Mouse (Mus musculus) heart, postnatal 36 days (tissue): Measurements from ENCODE around the gene Letm1. TPM values are rescaled to one million over a fixed set of nuclear protein-coding genes. Genes with fewer than 3 reads are reported as not detected.

Experiments
- DNase-seq, 2 experiments: peaks; one replicate each; pipeline ENCODE4 v3.0.0; 2021 to 2022
- intact Hi-C: fragments of 180-260 bp; cut with DNase I; formaldehyde crosslinking; loops from one replicate; pipeline ENCODE4 v1.15.1; 2025
- total RNA-seq, 2 experiments: library from RNA; stranded (reverse); gene quantifications; 2 replicates each; pipeline ENCODE4 v1.2.3; 2021

The Letm1 gene
- total RNA-seq, 2 experiments from 2014 or later: 134 to 161 TPM

DNA sequence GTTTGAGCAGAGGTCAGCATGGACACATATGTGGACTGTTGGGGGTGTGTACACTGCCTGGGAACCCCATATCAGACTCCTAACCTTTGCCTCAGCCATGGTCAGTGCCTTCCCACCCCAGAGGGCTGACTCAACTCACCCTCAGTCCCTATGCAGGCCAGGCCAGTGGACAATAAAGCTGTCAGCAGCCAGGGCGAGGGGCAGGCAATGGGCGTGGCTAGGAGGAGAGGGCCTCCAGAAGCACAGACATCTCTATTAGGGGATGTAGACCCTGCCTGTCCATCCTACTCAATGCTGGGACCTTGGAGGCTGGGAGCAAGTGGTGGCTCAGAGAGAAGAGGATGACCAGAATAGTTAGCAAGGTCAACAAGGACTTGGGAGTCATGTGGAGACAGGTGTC, 67.4 kb downstream of the Letm1 start:
- intact Hi-C loops: no loop called here
- DNase-seq: no peak

DNA sequence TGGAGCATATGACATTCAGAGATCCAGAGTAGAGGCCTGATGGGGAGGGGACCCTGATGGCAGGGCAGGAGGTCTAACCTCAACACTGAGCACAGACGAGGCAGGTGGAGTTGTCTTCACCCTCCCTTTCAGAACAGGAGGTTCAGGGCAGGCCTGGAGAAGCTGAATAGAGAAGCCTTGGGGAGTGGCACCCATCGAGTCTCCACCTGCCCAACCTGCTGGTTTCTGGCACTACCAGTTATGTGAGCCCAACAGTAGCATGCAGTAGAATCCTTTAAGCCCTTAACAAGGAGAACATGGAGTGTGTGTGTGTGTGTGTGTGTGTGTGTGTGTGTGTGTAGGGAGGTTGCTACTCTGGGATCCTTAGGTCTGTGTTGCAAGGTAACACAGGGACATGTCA, 70.1 kb downstream of the Letm1 start:
- intact Hi-C loops: no loop called here
- no peak for DNase-seq

DNA sequence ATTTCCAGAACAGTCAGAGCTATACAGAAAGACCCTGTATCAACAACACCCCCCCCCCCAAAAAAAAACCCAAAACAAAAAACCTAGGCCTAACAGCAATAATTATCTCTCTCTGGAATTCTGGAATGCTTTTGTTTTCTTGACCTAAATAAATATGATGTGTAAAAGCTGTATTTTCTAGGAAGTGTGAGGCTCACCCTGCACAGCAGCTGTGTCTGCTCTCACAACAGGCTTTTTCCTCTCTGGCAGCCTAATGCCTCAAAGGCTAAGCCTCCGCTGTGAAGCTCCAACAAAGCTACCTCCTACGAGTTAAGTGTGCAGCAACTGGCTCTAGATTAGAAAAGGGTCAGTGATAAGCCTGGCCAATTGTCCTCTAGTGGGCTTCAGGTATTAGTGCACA, 73.6 kb downstream of the Letm1 start:
- intact Hi-C loops: no loop called here
- no peak for DNase-seq

DNA sequence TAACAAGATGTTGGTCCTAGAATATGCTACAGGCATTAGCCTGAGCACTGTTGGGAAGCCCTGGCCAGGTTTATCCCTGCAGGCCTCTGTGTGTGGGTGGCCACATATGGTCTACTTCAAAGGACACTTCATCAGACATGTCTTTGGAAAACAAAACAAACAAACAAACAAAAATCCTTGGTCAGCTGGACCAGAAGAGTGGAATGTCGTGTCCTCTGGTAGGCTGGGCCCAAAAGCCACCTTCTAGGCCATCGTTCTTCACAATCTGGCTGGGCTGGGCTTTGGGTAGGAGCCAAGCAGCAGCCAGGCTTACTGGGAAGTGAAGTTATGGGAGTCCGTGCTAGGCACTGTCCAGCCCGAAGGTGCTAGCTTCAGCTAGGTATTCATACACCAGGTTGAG, 75.5 kb downstream of the Letm1 start:
- intact Hi-C loops: no loop called here
- DNase-seq: no peak

DNA sequence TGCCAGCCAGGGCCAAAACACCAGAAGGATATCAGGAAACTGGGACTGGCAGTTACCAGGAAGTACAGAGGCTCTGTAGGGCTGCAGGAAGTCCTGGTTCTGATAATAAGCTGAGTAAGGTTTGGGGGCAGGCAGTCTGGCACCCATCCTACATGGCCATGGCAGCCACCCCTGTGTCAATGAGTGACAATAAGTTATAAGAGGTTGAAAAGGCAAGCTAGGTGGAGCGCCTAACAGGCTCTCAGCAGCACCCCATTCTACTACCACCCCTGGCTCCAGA, 76.3 kb downstream of the Letm1 start:
- intact Hi-C loops: no loop called here
- no peak for DNase-seq

DNA sequence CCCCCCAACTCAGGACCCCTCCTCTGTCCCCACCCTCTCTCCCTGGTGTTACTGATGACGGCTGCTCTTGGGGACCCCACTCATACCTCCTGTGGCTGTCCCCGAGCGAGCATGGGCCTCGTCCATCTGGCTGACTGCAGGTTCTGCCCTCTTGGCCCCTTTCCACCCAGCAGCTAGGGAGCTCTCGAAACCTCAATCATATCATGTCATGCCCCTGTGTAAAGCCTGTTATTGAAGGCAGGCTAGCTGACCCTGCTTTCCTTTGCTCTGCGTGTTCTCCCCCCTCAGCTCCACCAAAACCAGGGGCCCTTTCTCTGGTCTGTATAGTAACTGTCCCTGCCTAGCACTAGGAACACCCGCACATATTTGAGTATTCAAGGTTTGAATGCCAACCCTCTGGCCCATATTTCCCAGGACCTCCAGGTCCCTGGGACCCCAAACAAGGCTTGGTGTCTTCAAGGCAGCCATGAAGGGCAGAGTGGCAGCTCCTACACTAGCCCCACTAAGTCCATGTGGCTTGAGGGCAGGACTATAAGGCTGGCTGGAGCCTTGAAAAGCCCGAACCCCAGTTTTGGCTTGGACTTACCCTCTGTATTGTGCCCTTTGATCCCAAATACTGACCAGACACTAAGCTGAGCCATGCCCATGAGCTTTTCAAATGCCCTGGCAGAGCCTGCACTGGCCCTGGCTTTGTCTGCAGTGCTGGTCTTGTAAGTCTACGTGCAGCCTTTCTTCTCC, 76.8 kb downstream of the Letm1 start:
- no peak for DNase-seq
- intact Hi-C loops: no loop called here

DNA sequence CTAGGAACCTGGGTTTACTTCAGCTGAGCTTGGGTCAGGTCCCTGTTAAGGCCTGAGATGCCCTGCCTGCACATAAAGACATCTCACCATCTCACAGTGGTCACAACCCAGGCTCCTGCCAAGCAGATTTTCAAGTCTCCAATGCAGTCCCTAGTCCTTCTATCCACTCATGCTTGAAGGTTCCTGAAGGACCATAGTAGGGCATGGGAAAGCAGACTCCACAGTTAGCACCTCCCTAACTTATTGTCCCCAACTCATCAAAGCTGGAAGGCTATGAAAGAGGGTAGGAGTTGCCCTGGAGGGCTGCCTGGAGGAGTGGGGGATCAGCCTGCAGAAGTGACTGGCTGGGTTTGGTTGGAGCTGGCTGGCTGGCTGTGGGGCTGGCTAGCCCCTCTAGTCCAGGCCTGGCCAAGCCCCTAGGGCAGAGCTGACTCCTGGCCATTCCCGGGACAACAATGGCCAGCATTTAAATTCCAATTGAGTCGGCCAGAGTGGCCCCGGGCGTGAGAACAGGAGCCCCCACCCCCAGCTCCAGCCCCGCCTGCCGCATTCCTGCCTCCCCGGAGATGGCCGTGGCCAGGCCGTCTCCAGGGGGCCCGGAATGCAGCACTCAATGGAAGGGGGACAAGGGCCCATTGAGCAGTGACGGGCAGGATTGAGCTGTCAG, 77.5 kb downstream of the Letm1 start:
- intact Hi-C loops: no loop called here
- no peak for DNase-seq

DNA sequence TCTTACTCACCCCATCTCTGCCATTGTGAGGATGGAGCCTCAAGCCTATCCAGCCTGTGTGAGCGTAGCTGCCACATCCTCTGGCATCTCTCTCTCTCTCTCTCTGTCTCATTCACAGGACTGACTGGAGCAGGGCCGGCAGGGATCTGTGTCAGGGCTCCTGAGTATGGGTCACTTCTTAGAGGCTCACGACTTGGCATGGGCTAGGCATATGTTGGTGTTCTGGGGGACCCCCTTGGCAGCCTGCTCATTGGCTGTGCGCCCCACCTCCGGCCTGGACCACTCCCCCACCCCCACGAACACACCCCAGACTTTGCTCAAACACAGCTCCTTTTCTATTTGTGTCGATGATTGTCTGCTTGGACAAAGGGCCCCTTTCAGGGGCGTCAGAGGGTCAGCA, 78.6 kb downstream of the Letm1 start:
- intact Hi-C loops: no loop called here
- DNase-seq: no peak

DNA sequence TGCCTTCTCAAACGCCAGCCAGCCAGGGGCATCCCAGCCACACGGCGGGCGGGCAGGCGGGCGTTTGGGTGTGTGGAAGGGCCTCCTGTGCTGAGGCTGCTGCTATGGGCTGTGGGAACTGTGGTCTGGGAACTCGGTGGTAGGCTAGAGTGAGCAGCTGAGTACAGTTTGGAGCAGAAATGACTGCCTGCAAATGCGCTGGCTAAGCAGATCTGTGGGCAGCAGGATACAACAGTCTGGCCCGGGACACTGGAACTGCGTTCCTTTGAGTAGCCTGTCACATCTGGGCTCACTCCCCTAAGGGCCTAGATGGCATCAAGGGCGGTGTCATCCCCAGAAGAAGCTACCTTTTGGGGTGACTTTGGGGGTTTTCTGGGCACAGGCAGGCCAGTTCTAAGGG, 80.8 kb downstream of the Letm1 start:
- DNase-seq: no peak
- intact Hi-C loops: no loop called here

DNA sequence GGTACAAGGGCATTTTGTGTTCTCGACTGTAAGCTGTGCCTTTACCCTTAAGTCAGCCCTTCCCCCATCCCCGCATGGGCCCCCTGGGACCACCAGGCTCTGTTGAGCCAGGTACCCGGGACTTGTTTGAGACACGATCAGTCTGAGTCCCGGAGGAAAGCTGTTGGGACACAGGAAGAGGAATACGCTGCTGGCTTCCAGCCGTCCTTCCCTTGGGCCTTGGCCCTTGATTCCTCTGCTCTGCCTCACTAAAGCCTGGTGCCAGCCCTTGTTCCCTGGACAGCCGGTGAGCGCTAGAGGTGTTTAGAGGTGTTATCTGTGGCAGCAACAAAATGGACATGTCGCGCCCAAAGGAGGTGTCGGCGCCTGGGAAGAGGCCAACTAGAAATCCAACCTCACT, 82.6 kb downstream of the Letm1 start:
- intact Hi-C loops: no loop called here
- DNase-seq: no peak

DNA sequence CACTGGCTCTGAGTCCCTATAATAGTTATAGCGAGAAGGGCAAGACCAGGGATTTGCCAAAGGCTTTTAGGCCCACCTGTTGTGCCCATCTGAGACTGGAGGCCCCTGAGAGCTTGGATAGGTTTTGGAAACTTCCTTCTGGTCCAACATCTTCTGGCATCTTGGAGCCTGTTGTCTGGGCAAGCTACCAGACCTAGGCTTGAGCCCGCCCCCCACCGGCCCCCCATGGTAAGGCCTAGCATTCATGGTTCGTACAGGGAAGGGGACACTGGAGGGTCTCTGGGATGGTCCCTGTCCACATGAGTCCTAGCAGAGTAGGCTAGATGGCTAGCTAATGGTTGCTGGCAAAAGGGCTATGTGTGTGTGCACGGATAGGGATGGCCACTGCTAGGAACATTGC, 83.9 kb downstream of the Letm1 start:
- intact Hi-C loops: no loop called here
- no peak for DNase-seq

DNA sequence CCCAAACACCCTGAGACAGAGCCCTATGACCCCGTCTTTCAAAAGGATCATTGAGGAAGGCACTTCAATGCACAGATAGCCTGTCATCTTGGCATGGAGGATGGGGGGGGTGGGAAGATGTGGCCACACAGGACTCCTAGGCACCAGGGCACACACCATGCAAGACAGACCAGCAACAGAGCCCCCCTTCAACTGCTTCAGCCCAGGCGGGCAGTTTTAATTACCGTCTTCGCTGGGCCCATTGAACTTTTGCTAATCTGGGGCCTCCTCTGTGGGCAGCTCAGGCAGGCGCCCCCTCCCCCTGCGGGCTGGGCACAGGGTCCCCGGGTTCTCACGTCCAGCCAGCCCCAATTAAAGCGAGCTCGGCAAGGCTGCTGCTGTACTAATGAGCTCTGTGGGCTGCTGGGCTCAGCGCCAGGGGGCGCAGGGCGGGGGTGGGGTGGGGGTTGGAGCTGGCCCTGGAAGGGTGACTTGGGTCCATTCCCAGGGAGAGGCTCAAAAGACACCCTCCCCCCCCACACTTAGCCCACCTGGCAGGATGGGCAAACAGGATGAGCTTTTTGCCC, 84.6 kb downstream of the Letm1 start:
- intact Hi-C loops: no loop called here
- DNase-seq: no peak

DNA sequence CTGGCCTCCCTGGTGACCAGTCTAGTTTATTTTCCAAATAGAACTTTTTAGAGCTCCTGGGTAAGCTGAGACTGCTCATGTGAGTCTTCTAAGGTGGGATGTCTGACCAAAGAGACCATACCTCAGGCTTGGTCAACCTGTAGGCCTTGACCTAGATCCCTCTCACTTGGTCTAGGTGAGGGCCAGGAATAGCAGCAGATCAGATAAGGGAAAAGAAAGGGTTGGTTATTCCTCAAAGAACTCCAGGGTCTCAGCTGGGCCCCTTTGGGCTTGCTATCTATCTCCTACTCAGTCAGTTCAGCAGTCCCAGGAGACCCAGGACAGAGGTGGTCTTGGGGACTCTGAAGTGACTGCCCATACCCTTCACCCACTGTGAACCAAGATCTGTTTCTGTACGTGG, 85.1 kb downstream of the Letm1 start:
- no peak for DNase-seq
- intact Hi-C loops: no loop called here

DNA sequence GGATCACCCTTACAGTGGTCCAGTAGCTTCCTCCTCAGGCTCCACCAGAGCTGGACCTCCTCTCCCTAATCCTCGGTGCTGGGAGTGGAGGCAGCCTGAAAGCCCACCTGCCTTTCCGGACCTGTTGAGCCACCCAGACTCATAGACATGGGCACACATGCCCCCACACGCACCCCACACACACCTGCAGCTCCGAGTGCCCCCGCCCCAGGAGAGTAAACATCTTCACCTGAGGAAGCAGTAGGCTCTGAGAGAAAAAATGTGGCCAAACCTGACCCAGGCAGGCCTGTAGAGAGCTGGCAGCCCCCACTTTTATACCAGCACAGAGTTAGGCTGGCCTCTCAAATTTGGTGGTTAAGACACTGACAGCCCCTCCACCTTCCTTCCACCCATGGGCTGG, 86.2 kb downstream of the Letm1 start:
- no peak for DNase-seq
- intact Hi-C loops: no loop called here

DNA sequence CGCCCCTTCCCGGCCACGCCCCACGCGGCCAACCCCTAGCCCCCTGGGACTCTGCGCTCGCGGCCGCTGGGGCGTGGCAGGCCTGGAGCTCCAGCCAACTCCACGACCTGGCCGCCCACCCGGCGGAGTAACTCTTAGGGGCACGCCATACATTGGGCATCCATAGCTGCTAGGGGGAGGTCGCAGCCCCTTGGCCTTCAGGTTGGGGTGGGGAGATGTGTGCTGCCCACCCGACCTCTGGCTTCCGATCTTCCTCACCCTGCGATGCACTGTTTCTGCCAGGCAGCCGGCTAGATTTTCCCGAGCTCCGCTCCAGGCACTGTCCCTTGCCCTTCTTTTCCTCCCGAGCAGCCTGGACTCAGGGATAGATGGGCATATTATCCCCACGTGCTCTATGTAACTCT, 86.9 kb downstream of the Letm1 start:
- no peak for DNase-seq
- intact Hi-C loops: no loop called here

DNA sequence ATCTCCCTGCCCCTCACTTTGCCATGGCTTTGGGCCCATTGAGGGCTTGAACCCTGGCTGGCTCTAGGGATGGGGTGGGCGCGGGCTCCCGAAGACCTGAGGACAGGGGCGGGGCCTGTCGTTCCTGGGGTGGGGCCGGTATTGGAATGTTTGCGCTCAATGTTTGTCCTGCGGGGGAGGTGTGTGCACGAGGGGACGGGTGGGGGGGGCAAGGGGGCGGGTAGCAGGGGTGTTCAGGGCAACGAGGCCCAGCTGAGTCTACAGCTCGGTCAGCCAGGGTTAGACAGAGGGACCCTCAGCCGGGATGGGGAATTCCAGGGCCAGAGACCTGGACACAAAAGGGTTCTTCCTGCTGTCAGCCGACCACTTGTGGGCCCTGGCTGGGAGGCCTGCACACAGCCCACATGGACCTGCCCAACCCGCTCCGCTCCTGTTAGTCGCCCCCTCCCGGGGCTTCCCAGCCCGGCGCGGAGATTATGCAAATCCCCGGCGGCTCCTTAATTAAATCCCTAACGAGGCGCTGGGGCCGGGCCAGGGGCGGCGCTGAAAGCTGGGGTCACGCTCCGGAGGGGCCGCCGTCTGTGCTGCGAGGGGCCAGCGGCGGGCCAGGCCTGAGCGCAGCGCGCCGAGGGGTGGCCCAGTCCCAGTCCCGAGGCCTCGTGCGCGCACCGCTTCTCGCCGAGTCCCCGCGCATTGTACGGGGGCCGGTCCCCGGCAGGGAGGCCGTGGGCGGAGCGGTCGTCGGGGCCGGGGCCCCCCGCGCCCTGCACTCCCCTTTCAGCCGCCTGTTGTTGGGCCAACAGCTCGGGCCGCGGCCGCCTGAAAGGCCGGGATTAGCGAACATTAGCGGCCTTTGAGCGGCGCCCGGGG, 87.5 kb downstream of the Letm1 start:
- DNase-seq: peak; percentile 51 to 65
- intact Hi-C loops: no loop called here

DNA sequence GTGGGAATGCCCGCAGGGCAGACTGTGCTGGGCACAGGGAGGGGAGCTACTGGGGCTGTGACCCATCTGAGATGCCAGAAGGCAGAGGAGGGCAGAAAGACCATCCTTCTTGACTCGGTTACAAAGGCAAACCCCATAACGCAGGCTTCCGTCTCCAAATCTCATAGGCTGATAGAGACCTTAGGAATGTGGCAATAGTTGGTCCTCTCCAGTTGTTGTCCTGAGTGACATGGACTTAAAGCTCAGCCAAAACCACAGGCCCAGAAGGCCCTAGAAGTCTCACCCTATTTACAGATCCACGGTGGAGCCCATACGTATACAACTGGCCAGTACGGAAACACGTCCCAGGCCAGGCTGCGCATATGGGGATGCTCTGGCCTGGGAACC, 88.2 kb downstream of the Letm1 start:
- no peak for DNase-seq
- intact Hi-C loops: no loop called here

DNA sequence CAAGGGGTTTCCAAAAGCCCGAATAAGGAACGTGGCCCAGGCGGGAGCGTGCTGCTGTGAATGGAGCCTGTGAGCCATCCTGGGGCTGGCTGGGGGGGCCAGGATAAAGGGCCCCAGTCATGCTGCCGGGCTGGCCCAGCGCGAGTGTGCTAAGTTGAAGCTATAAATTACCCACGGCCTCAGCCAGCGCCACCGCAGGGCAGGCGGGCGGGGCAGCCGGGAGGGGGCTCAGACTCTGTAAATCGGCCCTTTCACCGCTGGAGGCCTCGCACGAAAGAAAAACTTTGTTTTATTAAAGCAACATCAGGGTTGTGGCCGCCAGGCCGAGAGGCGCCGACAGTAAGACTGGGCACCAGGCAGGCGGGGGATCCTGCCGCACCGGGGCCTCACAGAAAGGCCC, 90.2 kb downstream of the Letm1 start:
- no peak for DNase-seq
- intact Hi-C loops: no loop called here

DNA sequence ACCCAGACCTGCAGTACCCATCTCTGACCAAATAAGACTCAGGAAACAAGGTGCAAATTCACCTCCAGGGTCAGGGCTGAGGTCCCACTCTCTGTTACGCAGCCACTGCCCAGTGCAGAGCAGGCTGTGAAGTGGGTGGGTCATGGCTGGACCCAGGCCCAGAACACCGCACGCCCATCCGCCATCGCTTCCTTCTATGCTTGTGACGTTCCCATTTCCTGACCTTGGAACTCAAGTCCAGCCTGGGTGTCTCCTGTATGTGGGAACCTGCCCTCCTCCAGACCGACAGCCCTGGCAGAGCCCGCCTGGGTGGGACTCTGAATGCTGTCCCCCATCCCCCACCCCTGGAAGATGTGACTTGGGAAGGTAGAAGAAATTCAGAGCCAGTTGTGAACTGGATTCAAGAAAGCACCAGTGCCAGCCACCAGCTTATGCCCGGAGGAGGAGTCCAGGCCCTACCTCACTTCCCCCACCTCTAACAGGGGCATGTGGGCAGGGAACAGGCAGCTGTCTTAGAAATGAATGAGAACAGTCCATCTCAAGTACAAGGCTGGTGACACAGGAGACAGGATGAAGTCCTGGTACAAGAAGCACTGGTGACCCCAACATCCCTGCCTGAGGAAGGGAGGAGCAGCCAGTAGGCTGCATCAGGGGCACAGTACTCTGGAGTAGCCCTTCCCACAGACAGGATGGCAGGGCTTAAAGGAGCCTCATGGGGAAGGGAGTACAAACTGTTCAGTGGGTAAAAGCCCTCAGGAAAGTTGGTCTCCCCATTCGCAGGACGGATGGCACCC, 92.6 kb downstream of the Letm1 start:
- intact Hi-C loops: no loop called here
- DNase-seq: peak in 1 of 2 experiments; percentile 63
